Mouse (Mus musculus): Measurements from ENCODE around the gene Lpp. TPM values are rescaled to one million over a fixed set of nuclear protein-coding genes. Genes with fewer than 3 reads are reported as not detected.

Lpp gene
- polyA plus RNA-seq, 1 experiment from 2014 or later: 9.6 TPM

DNA sequence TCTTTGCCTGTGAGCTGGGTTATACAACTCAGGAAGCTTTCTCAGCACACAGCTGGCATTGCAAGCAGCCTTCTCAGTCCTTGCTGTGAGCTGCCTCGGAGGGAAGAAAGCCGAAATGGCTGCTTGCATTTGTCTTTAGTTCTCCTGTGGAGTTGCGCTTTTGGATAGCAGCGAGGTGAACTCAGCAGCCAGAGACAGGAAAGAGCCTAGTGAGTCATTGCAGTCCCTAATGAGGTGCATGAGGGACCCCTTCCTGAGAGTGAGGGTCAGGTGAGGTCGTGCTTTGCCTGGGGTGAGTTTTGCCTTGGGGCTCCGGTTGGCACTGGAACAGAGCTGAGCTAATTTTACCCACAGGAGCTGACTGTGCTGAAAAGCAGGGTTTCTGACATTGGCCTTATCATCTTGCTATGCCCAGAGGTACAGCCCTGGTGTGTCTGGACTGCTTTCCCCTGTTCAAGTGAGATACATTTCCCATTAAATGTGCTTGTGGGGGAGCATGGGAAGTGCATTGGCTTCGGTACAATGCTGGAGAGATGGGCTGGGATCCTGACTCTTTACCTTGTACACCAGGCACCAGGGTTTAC lies 41.3 kb downstream of the Lpp start:
- Histone ChIP-seq H3K27ac (replicated peaks; ENCODE audit: low read depth, low read length) (peak overlapping the region; percentile 1; the same call in 1 of the 2 replicates), H3K27me3 (ENCODE audit: control insufficient read depth, insufficient read depth, low read length) (no peaks in the 10 kb centered on the region), H3K9me3 (ENCODE audit: control insufficient read depth, low read length) (no peaks in the 10 kb centered on the region), H3K9ac (replicated peaks; ENCODE audit: low read length) (no peak overlapping the region), H3K4me2 (ENCODE audit: low read length) (no peak overlapping the region), H3K4me3 (replicated peaks; ENCODE audit: low read depth, low read length) (no peak overlapping the region), H3K4me1 (ENCODE audit: control insufficient read depth, insufficient read depth, low read length) (0 out of 2 replicates have a peak, but pooled peaks cover 10% of the 10 kb centered on the region), H3K36me3 (ENCODE audit: control insufficient read depth, insufficient read depth, low read length) (no peaks in the 10 kb centered on the region)
- DNase-seq (peak; percentile 45), ATAC-seq (ENCODE audit: low FRiP score, low TSS enrichment) (no peak; the same call in 1 of the 2 replicates)
- WGBS: 57% methylated on average over 7 of the region's 7 CpGs

DNA sequence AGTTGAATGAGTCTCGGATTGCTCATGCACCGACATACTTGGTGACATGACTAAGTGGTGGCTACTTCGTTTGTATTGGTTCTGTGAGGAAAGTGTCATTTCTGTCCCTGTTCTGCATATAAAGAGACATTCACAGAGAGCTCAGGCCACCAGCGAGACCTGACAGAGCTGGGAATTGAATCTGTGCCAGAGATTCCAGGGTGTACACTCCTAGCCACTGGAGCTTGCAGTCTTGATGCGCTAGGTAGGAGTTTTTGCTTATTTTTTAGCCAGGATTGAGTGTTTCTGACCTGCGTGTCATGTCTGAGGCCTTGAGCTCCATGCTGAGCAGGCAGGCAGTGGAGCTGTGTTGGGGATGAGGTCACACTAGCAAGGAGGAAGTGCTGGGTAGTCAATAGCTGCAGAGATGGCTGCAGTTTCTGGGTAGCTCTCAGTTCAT lies 41.8 kb downstream of the Lpp start:
- 67% methylated on average over 6 of the region's 6 CpGs for WGBS
- ATAC-seq (ENCODE audit: low FRiP score, low TSS enrichment): no peak
- H3K4me2 ChIP-seq (ENCODE audit: low read length): no peak overlapping the region
- DNase-seq: no peak
- 0 out of 2 replicates have a peak, but pooled peaks cover 10% of the 10 kb centered on the region for H3K4me1 ChIP-seq (ENCODE audit: control insufficient read depth, insufficient read depth, low read length)
- 0 out of 2 replicates have a peak overlapping the region, but pooled peaks have one; percentile 1 for H3K27ac ChIP-seq (replicated peaks; ENCODE audit: low read depth, low read length)
- H3K9ac ChIP-seq (replicated peaks; ENCODE audit: low read length): no peak overlapping the region
- no peaks in the 10 kb centered on the region for H3K27me3 ChIP-seq (ENCODE audit: control insufficient read depth, insufficient read depth, low read length)
- H3K36me3 ChIP-seq (ENCODE audit: control insufficient read depth, insufficient read depth, low read length): no peaks in the 10 kb centered on the region
- no peak overlapping the region for H3K4me3 ChIP-seq (replicated peaks; ENCODE audit: low read depth, low read length)
- H3K9me3 ChIP-seq (ENCODE audit: control insufficient read depth, low read length): no peaks in the 10 kb centered on the region

DNA sequence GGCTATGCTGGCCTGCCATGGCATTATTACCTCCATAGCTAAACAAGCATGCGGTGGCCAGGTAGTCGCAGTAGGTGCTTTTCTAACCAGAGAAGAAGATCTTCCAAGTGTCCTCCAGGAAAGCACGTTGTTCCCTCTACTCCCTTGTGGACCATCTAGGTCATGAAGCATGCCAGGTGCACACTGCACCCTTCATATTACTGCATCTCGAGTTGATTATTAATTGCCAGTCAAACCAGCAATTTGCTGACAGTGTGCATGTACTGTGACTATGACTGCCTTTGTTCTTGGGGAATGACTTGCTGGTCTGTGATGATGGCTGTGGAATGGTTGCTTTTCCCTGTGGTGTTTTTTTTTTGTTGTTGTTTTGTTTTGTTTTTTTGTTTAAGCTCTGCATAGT lies 45.1 kb downstream of the Lpp start:
- H3K4me3 ChIP-seq (replicated peaks; ENCODE audit: low read depth, low read length): no peak overlapping the region
- no peak overlapping the region for H3K27ac ChIP-seq (replicated peaks; ENCODE audit: low read depth, low read length)
- 0 out of 2 replicates have a peak, but pooled peaks cover 13% of the 10 kb centered on the region for H3K4me1 ChIP-seq (ENCODE audit: control insufficient read depth, insufficient read depth, low read length)
- no peak for DNase-seq
- no peaks in the 10 kb centered on the region for H3K9me3 ChIP-seq (ENCODE audit: control insufficient read depth, low read length)
- WGBS: 94% methylated on average over 4 of the region's 4 CpGs
- H3K4me2 ChIP-seq (ENCODE audit: low read length): no peak overlapping the region
- H3K36me3 ChIP-seq (ENCODE audit: control insufficient read depth, insufficient read depth, low read length): no peaks in the 10 kb centered on the region
- H3K27me3 ChIP-seq (ENCODE audit: control insufficient read depth, insufficient read depth, low read length): no peaks in the 10 kb centered on the region
- no peak for ATAC-seq (ENCODE audit: low FRiP score, low TSS enrichment)
- H3K9ac ChIP-seq (replicated peaks; ENCODE audit: low read length): no peak overlapping the region

DNA sequence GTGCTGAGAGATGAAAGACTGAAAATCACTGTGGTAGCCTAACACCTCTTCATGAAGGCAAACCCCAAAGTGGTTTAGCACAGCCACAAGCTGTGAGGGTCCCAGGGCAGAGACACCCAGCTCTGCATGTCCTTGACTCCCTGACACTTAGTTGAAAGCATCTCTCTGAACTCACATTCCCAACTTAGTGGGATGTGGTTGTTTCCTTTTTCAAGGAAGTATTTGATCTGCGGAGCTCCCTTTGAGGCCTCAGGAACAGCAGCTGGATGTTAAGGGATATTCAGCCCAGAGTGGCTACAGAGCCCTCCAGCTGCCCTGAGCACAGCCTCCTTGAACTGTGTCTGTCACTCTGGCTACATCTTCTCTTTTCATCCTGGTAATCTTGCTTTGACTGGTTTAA lies 48.0 kb downstream of the Lpp start:
- H3K4me1 ChIP-seq (ENCODE audit: control insufficient read depth, insufficient read depth, low read length): 0 out of 2 replicates have a peak, but pooled peaks cover 7% of the 10 kb centered on the region
- ATAC-seq (ENCODE audit: low FRiP score, low TSS enrichment) (no peak), DNase-seq (no peak)
- H3K4me3 ChIP-seq (replicated peaks; ENCODE audit: low read depth, low read length): no peak overlapping the region
- 23% methylated on average over 1 of the region's 1 CpGs for WGBS
- no peak overlapping the region for H3K27ac ChIP-seq (replicated peaks; ENCODE audit: low read depth, low read length)
- H3K9me3 ChIP-seq (ENCODE audit: control insufficient read depth, low read length): no peaks in the 10 kb centered on the region
- no peaks in the 10 kb centered on the region for H3K36me3 ChIP-seq (ENCODE audit: control insufficient read depth, insufficient read depth, low read length)
- H3K27me3 ChIP-seq (ENCODE audit: control insufficient read depth, insufficient read depth, low read length): no peaks in the 10 kb centered on the region
- no peak overlapping the region for H3K9ac ChIP-seq (replicated peaks; ENCODE audit: low read length)
- H3K4me2 ChIP-seq (ENCODE audit: low read length): no peak overlapping the region

DNA sequence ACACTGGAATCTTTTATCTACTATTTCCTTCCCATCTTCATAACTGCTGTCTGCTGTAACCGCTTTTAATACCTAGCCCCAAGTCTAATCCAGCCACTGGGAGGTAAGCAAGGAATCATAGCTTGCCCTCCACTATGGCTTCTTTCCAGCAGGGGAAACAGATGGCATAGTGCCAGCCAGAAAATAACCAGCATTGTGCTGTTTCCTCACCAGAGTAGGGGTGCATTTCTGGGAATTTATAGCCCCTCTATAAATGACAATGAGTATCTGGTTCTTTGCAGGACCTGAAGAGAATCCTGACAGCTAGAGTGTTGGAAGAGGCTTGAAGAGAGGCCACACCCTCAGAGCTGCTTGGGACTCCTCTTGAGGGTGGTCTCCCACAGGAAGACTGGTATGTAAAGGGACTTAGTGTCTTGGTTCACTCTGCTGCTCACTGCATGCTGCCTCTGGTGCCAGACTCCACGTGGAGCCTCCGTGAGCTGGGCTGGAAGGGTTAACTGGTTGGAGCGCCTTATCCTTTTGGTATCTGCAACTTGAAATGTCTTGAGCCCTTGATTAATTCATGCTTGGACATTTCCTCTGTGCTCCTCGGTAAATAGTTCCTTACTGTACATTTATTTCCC lies 49.3 kb downstream of the Lpp start:
- no peaks in the 10 kb centered on the region for H3K36me3 ChIP-seq (ENCODE audit: control insufficient read depth, insufficient read depth, low read length)
- H3K27me3 ChIP-seq (ENCODE audit: control insufficient read depth, insufficient read depth, low read length): no peaks in the 10 kb centered on the region
- H3K4me1 ChIP-seq (ENCODE audit: control insufficient read depth, insufficient read depth, low read length): 0 out of 2 replicates have a peak, but pooled peaks cover 7% of the 10 kb centered on the region
- ATAC-seq (ENCODE audit: low FRiP score, low TSS enrichment) (no peak), DNase-seq (peak; percentile 30)
- no peak overlapping the region for H3K27ac ChIP-seq (replicated peaks; ENCODE audit: low read depth, low read length)
- no peak overlapping the region for H3K4me2 ChIP-seq (ENCODE audit: low read length)
- H3K9me3 ChIP-seq (ENCODE audit: control insufficient read depth, low read length): no peaks in the 10 kb centered on the region
- H3K4me3 ChIP-seq (replicated peaks; ENCODE audit: low read depth, low read length): no peak overlapping the region
- 66% methylated on average over 5 of the region's 5 CpGs for WGBS
- H3K9ac ChIP-seq (replicated peaks; ENCODE audit: low read length): no peak overlapping the region

DNA sequence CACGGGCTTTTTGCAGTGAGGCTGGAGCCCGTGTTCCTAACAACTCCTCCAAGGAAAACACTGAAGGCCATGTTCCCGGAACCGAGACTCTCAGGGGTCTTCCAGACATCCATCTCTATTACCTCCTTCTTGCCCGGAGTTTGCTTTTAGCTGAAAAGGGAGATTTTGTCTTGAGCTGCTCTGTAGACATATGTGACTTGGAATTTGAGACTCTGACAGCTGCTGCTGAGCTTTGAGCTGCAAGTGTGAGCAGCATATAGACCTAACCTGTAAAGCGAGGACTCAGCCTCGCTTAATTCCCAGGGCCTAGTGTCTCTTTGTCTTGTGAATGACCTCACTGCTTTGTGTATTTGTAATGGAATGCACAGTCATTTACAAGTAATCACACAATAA lies 49.8 kb downstream of the Lpp start:
- WGBS: 51% methylated on average over 7 of the region's 7 CpGs
- H3K4me3 ChIP-seq (replicated peaks; ENCODE audit: low read depth, low read length): no peak overlapping the region
- ATAC-seq (ENCODE audit: low FRiP score, low TSS enrichment): no peak

DNA sequence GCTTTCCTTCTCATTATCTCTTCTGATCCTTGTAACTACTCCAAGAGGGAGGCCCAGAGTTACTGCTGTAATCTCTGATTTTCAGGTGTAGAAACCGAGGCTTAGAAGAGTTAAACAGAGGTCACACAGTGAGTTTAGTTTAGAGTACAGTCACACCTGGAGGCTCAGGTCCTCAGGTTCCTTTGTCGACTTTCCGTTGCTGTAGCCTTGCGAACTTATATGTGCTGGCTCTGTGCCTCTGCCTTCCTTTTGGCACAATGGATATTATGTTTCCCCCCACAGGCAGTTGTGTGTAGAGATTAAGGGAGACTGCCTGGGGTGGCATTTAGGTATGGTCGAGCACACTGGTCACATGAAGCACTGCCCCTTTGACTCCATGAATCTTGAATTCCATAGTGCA lies 50.2 kb downstream of the Lpp start:
- ATAC-seq (ENCODE audit: low FRiP score, low TSS enrichment) (no peak), DNase-seq (no peak)
- Histone ChIP-seq H3K4me3 (replicated peaks; ENCODE audit: low read depth, low read length) (no peak overlapping the region), H3K36me3 (ENCODE audit: control insufficient read depth, insufficient read depth, low read length) (no peaks in the 10 kb centered on the region), H3K4me1 (ENCODE audit: control insufficient read depth, insufficient read depth, low read length) (0 out of 2 replicates have a peak, but pooled peaks cover 7% of the 10 kb centered on the region), H3K9ac (replicated peaks; ENCODE audit: low read length) (no peak overlapping the region), H3K9me3 (ENCODE audit: control insufficient read depth, low read length) (no peaks in the 10 kb centered on the region), H3K27me3 (ENCODE audit: control insufficient read depth, insufficient read depth, low read length) (no peaks in the 10 kb centered on the region), H3K4me2 (ENCODE audit: low read length) (no peak overlapping the region), H3K27ac (replicated peaks; ENCODE audit: low read depth, low read length) (0 out of 2 replicates have a peak overlapping the region, but pooled peaks have one; percentile 15)
- WGBS: 59% methylated on average over 5 of the region's 5 CpGs

More for the DNA sequence above, 49.8 kb downstream of the Lpp start:
- Histone ChIP-seq H3K9me3 (ENCODE audit: control insufficient read depth, low read length) (no peaks in the 10 kb centered on the region), H3K9ac (replicated peaks; ENCODE audit: low read length) (no peak overlapping the region), H3K4me2 (ENCODE audit: low read length) (no peak overlapping the region), H3K27ac (replicated peaks; ENCODE audit: low read depth, low read length) (0 out of 2 replicates have a peak overlapping the region, but pooled peaks have one; percentile 15), H3K27me3 (ENCODE audit: control insufficient read depth, insufficient read depth, low read length) (no peaks in the 10 kb centered on the region), H3K4me1 (ENCODE audit: control insufficient read depth, insufficient read depth, low read length) (0 out of 2 replicates have a peak, but pooled peaks cover 7% of the 10 kb centered on the region), H3K36me3 (ENCODE audit: control insufficient read depth, insufficient read depth, low read length) (no peaks in the 10 kb centered on the region)
- DNase-seq: no peak

DNA sequence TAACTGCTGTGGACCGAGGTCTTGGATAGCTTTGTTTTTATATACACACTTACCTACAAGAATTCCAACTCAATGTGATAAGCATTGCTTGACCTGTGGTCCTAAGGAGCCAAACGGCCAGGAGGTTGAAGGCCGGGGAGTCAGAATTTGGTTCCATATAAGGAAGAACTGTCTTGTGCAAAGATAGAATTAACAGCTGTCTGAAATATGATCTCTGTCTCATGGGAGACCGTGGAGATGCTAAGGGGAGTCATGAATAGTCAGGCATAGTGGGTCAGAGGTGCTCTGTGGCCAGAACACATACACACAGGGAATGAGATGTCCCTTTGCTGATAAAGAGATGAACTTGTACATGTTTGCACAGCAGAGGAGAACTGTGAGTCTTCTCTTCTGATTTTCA lies 51.5 kb downstream of the Lpp start:
- 84% methylated on average over 4 of the region's 4 CpGs for WGBS
- Histone ChIP-seq H3K9ac (replicated peaks; ENCODE audit: low read length) (no peak overlapping the region), H3K36me3 (ENCODE audit: control insufficient read depth, insufficient read depth, low read length) (no peaks in the 10 kb centered on the region), H3K4me3 (replicated peaks; ENCODE audit: low read depth, low read length) (no peak overlapping the region), H3K27ac (replicated peaks; ENCODE audit: low read depth, low read length) (no peak overlapping the region), H3K27me3 (ENCODE audit: control insufficient read depth, insufficient read depth, low read length) (no peaks in the 10 kb centered on the region), H3K4me2 (ENCODE audit: low read length) (no peak overlapping the region), H3K9me3 (ENCODE audit: control insufficient read depth, low read length) (no peaks in the 10 kb centered on the region), H3K4me1 (ENCODE audit: control insufficient read depth, insufficient read depth, low read length) (0 out of 2 replicates have a peak, but pooled peaks cover 7% of the 10 kb centered on the region)
- ATAC-seq (ENCODE audit: low FRiP score, low TSS enrichment) (no peak), DNase-seq (no peak)

DNA sequence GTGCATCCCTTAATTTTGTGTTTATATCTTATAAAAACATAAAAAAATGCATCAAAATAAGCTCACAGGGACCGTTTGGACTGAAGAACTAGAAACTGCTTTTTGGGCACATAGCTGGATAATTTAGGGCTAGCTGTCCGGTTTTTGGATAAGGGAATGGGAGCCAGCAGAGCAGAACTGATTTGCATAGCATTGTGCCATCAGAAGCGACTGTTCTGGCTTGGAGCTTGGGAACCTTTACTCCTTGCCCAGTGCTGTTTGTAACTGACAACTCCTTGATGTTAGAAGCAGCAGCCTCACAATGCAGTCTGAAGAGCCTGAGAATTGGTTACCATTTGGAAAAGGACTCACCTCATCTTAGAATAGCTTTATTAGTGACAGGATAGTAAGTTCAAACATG lies 52.2 kb downstream of the Lpp start:
- no peak for DNase-seq
- Histone ChIP-seq H3K27me3 (ENCODE audit: control insufficient read depth, insufficient read depth, low read length) (no peaks in the 10 kb centered on the region), H3K4me2 (ENCODE audit: low read length) (no peak overlapping the region), H3K9ac (replicated peaks; ENCODE audit: low read length) (no peak overlapping the region), H3K4me1 (ENCODE audit: control insufficient read depth, insufficient read depth, low read length) (peaks cover 9% of the 10 kb centered on the region; the same call in 1 of the 2 replicates), H3K27ac (replicated peaks; ENCODE audit: low read depth, low read length) (no peak overlapping the region), H3K4me3 (replicated peaks; ENCODE audit: low read depth, low read length) (no peak overlapping the region), H3K9me3 (ENCODE audit: control insufficient read depth, low read length) (no peaks in the 10 kb centered on the region), H3K36me3 (ENCODE audit: control insufficient read depth, insufficient read depth, low read length) (no peaks in the 10 kb centered on the region)
- no peak for ATAC-seq (ENCODE audit: low FRiP score, low TSS enrichment)
- 48% methylated on average over 3 of the region's 3 CpGs for WGBS
